Mouse (Mus musculus) lung, adult 2 months (tissue): Measurements from ENCODE around the gene Ankrd66. TPM values are rescaled to one million over a fixed set of nuclear protein-coding genes. Genes with fewer than 3 reads are reported as not detected.

Experiments
- DNase-seq: peaks from one replicate; pipeline ENCODE4 v3.0.0; 2022
- H3K4me1 ChIP-seq: fragments of 200-500 bp; 2 replicates; pipeline ENCODE4 v1.6.1; 2011; ENCODE audit warnings: low read length; ENCODE audit not compliant: control insufficient read depth, insufficient read depth
- H3K4me3 ChIP-seq: fragments of 200-500 bp; replicated peaks from 2 replicates; pipeline ENCODE3; 2011; ENCODE audit warnings: low read depth, mild to moderate bottlenecking, control low read depth, low read length; ENCODE audit errors: extremely low read depth
- CTCF ChIP-seq: fragments of 200-500 bp; IDR thresholded peaks from 2 replicates; pipeline ENCODE4 v1.5.1; 2011; ENCODE audit warnings: mild to moderate bottlenecking, low read length, control low read depth; ENCODE audit not compliant: insufficient read depth
- POLR2A ChIP-seq: fragments of 200-500 bp; IDR thresholded peaks from 2 replicates; pipeline ENCODE4 v1.6.1; 2011; ENCODE audit warnings: low read depth, mild to moderate bottlenecking, control low read depth, low read length, borderline replicate concordance; ENCODE audit errors: extremely low read depth
- WGBS: fragments of 180-500 bp; shearing (Covaris S2); methylation state at CpG from one replicate; pipeline ENCODE4 v1.1.7; 2018; 5-methylcytosine and 5-hydroxymethylcytosine counted together
- polyA plus RNA-seq: library from polyadenylated mRNA; depleted of rRNA; stranded (reverse); fragments of >200 nt; gene quantifications from 2 replicates; pipeline ENCODE4 v1.2.3, GENCODE M21; 2012

Gene Ankrd66
- polyA plus RNA-seq, 1 experiment, result 1.7 TPM

DNA sequence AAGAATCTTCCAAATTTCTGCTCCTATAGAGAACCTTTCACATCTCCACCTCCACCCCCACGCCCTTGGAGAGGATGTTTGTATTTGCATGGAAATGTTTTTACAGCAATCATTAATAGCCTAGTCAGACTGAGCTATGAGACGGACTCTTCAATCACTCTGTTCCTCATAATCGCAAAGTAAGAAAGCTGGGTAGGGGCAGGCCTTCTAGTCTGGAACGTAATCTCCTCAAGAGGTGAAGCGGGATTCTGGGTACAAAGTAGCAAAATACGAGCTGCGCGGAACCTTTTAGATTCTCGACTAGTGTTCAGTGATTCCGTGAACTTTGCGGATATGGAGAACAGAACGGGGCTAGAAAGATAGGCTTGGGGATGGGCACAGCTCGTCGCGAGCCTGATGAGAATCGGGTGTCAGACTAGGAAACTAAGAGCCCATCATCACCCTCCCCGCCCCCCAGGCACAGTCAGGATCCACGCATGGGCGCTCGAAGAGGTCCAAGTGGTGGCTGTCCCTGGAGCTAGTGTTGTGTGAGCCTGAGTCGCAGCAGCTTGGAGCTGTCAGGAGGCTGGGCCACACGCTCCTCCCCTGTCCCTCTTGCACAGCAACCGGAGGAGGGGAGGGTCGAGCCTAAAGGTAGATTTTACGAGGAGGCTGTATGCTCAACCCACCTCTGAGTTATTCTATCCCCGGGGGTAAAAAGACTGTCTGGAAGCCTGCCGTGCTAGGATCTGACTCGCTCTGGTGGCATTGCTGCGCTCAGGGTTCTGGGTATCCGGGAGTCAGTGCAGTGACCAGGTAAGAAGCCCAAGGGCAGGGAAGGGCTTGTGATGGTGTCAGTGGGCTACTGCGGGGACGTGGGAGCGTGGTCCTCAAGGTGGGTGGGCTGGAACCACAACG is 24.8 kb upstream of the Ankrd66 start, which contains the start of gene Pla2g7:
TSS of gene Pla2g7 (plus strand) at position 107 of the 897 bp plus-strand sequence.
- 3% methylated on average over 34 of the region's 34 CpGs for WGBS
- peaks cover 7% of the 10 kb centered on the region for H3K4me1 ChIP-seq
- DNase-seq, result peak; percentile 7
- TF ChIP-seq POLR2A, result no peak
- no peak for TF ChIP-seq CTCF
- H3K4me3 ChIP-seq, result peak within 1 kb of the TSS; percentile 1

DNA sequence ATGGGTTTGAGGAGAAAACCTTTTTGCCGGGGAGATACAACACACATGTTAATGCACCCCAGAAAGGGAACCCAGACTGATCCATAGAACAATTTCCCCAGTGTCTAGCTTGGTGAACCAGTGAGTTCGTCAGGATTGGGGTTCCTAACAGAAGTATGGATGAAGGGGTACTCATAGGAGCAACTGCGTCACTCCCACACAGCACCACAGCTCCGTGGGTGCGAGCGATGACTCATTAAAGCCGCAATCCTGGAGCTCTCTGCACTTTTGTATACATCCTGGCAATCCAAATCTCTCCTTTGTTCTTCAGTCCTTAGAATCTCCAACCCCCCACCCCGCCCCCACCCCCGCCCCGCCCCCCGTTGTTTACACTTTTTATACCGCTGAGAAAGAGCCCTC is 24.2 kb upstream of the Ankrd66 start:
- Histone ChIP-seq H3K4me3 (no peak overlapping the region), H3K4me1 (peaks cover 7% of the 10 kb centered on the region)
- TF ChIP-seq POLR2A (no peak), CTCF (no peak)
- DNase-seq, result no peak
- WGBS, result 17% methylated on average over 12 of the region's 12 CpGs

DNA sequence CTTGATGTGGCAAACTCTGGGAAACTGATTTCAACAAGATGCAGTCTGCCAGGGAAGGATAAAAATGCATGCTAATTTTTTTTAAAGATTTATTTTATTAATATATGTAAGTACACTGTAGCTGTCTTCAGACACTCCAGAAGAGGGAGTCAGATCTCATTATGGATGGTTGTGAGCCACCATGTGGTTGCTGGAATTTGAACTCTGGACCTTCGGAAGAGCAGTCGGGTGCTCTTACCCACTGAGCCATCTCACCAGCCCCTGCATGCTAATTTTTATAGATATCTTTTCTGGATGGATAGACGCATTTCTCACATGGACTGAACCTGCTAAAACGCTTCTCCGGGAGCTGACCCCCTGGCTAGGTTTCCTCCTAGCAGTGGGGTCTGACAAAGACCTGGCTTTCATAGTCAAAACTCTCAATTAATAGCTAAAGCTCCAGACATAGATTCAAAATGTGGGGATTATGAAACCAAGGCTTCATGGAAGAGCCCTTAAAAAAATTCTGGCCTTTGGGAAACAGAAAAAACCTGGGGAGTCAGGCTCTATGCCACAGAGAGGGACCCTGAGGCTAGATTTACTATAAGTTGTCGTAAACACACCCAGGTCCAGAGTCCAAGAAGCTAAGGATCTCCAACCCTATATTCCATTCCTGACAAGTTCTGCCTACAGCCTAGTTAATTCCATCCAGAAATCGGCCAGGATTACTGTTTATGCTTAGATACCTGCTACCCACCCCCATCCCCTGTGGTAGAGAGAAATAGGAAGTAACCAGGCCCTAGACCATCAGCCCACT is 20.0 kb upstream of the Ankrd66 start:
- Histone ChIP-seq H3K4me3 (no peak overlapping the region), H3K4me1 (peaks cover 4% of the 10 kb centered on the region)
- no peak for TF ChIP-seq POLR2A
- TF ChIP-seq CTCF, result no peak
- DNase-seq, result no peak
- WGBS, result 89% methylated on average over 7 of the region's 7 CpGs

DNA sequence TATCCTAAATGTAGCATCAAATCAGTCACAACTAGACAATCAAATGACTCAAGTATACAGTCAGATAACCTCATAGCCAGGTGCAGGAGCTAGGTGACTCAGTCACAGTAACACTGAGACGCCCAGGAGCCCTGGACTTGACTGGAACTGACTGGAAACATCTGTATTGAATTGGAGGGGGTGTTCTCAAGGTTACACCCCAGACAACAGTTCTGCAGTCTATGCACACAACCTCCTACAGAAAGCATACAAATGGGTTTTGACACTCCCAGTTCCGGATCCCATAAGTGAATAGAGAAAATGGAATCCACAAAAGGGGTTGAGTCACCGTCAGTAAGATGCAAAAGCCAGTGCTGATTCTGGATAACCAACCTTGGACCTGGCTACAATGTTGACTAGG is 15.2 kb upstream of the Ankrd66 start:
- Histone ChIP-seq H3K4me1 (no peaks in the 10 kb centered on the region), H3K4me3 (no peak overlapping the region)
- no peak for DNase-seq
- WGBS, result 79% methylated on average over 3 of the region's 3 CpGs
- TF ChIP-seq POLR2A, result no peak
- no peak for TF ChIP-seq CTCF

DNA sequence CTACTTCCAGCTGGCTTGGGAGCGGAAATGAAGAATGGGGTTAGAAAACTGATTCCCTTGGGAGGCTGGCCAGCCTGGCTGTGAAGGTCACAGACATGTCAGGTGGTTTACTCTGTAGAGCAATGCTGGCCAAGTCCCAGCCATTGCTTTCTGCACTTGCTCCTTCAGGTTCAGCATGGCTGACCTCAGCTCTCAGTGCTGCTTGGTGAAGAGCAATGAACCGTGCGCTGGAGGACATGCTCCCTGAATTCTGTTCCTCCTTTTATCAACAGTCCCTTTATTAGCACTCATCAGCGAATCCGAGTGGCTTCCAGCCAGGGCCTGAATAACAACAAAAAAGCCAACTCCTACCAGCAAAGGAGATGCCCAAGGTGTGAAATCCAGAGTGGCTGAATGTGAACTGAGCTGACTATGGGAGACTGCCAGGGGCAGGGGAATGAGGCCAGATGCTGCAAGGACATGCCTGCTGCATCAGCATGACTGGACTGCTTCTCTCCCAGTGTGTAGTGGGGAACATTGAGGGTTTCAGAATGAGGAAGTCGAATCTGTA is 14.2 kb upstream of the Ankrd66 start:
- peak; percentile 8 for DNase-seq
- no peaks in the 10 kb centered on the region for H3K4me1 ChIP-seq
- no peak overlapping the region for H3K4me3 ChIP-seq
- 49% methylated on average over 6 of the region's 6 CpGs for WGBS
- no peak for TF ChIP-seq CTCF
- no peak for TF ChIP-seq POLR2A

DNA sequence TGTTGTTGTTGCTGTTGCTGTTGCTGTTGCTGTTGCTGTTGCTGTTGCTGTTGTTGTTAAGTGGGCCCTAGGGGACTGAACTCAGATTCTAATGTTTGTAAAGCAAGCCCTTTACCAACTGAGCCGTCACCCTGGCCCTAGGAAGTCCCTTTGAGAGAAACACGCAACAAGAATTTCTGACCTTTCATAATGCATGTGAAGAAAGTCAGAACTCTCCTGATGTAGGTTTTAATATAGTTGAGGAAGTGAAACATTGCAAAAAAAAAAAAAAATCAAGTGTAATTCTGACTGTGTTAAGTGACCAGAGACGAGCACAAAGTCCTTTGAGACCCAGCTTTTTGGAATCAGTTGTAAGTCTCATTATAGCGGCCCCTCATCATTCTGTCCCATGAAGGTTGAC is 13.7 kb upstream of the Ankrd66 start:
- DNase-seq, result no peak
- 68% methylated on average over 4 of the region's 4 CpGs for WGBS
- TF ChIP-seq CTCF (no peak), POLR2A (no peak)
- no peak overlapping the region for H3K4me3 ChIP-seq
- no peaks in the 10 kb centered on the region for H3K4me1 ChIP-seq

DNA sequence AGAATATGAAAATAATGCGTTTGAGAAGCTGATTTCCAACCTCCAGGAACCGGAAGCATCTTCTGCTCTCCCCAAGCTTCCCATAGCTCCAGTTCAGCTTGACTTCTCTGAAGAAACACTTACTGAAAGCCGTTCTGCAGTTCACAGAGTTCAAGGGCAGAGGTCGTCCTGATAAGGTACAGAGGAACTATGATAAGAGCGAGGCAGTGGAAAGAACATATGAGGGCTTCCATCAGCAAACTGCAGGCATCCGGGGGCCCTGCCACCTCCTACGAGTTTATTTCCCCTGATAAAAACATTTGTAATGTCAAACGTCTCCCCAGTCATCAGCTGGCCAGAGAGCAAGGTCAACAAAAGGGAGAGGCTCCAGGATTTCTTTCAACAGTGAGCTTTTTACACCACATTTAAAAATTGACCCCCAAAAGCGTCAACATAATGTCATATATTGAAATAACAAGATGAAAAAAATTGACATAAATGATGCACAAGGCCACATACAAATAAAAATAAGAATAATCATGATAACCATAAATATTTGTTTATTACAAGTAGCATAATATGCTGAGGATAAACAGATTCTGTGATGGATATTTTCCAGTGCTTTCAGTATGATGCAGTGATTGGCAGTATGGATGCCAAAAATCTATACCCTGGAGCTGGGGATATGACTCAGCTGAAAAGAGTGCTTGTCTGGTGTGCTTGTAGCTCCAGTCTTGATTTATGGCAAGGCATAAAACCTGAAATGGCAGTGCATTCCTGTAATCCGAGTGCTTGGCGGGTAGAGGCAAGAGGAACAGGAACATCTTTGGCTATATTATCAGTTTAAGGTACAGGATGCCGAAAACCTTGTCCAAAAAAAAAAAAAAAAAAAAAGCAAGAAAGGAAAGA is 11.3 kb upstream of the Ankrd66 start:
- no peak for TF ChIP-seq POLR2A
- TF ChIP-seq CTCF, result no peak
- DNase-seq, result no peak
- H3K4me3 ChIP-seq, result no peak overlapping the region
- H3K4me1 ChIP-seq, result no peaks in the 10 kb centered on the region
- WGBS, result 36% methylated on average over 12 of the region's 12 CpGs

DNA sequence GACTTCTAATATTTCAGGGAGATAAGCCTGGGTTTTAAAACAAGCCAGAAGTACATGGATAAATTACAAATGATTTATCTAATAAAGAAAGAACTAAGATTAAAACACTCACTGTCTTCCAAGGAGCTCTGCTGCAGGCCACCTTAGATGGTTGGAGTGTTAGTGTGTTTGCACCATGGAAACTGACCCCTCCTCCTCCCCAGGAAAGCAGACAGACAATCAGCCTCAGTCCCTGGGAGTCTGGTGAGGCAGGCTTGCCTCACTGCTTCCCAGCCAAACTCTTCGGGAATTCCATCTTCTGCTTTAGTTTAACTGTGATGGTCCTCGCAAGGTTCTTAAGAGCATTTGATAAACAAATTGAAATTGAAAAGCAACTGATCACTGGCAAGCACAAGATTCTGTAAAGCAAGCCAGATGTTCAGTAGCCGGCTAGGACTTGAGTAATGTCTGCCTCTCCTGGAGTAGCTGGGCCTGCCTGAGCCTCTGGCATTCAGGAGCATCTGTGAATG is 7.7 kb upstream of the Ankrd66 start:
- WGBS, result 49% methylated on average over 3 of the region's 3 CpGs

More for the DNA sequence above, 7.7 kb upstream of the Ankrd66 start:
- no peaks in the 10 kb centered on the region for H3K4me1 ChIP-seq
- DNase-seq, result no peak
- TF ChIP-seq CTCF, result no peak
- no peak for TF ChIP-seq POLR2A
- H3K4me3 ChIP-seq, result no peak overlapping the region
